Mouse (Mus musculus) forelimb bud, embryonic 11.5 days (tissue): ENCODE measurements around the gene Kif1bp.
"Not testable (repeated sequence)": the region's sequence is repeated elsewhere in the genome, so short reads cannot be mapped to it uniquely, and the experiment has no call there.

Experiments used
- DNase-seq: peaks from one replicate; pipeline ENCODE4 v3.0.0-alpha.2; 2012; ENCODE audit warnings: low read depth, low spot score

Kif1bp gene

GRCm38 (mm10) chr10:62511528-62511927 lies 66.7 kb downstream of the Kif1bp start:
- no peak for DNase-seq

- no peak for DNase-seq
Measured at GRCm38 (mm10) chr10:62509032-62509656, 69.1 kb downstream of the Kif1bp start.

GRCm38 (mm10) chr10:62508459-62508858 lies 69.8 kb downstream of the Kif1bp start:
- DNase-seq: no peak

- DNase-seq: no peak
Measured at GRCm38 (mm10) chr10:62507591-62508308, 70.5 kb downstream of the Kif1bp start.

- no peak for DNase-seq
Measured at GRCm38 (mm10) chr10:62507071-62507470, 71.2 kb downstream of the Kif1bp start.

GRCm38 (mm10) chr10:62506019-62506556 lies 72.2 kb downstream of the Kif1bp start:
- DNase-seq: no peak

GRCm38 (mm10) chr10:62505224-62505983 lies 72.9 kb downstream of the Kif1bp start:
- DNase-seq: no peak

- no peak for DNase-seq
Measured at GRCm38 (mm10) chr10:62503836-62504628, 74.2 kb downstream of the Kif1bp start.

GRCm38 (mm10) chr10:62503353-62503752 lies 74.9 kb downstream of the Kif1bp start:
- DNase-seq: no peak

- DNase-seq: no peak
Measured at GRCm38 (mm10) chr10:62501951-62502350, 76.3 kb downstream of the Kif1bp start.

GRCm38 (mm10) chr10:62500916-62501615 lies 77.2 kb downstream of the Kif1bp start:
- no peak for DNase-seq

- DNase-seq: peak; percentile 85
Measured at GRCm38 (mm10) chr10:62500088-62500915, 78.0 kb downstream of the Kif1bp start.

- not testable (repeated sequence) for DNase-seq
Measured at GRCm38 (mm10) chr10:62491681-62492080, 86.6 kb downstream of the Kif1bp start.
